Mouse (Mus musculus) heart, embryonic 15.5 days (tissue): ENCODE data around the gene Mtmr11. TPM values are rescaled to one million over a fixed set of nuclear protein-coding genes. Genes with fewer than 3 reads are reported as not detected.

Source experiments
- ATAC-seq: fragments of 200-750 bp; cut with Nextera tagmentation; replicated peaks from 2 replicates; pipeline ENCODE4 v1.8.0; 2017; ENCODE audit warnings: low read depth, moderate TSS enrichment; ENCODE audit not compliant: insufficient number of reproducible peaks, insufficient read depth, low FRiP score
- H3K27ac ChIP-seq: fragments of 300-500 bp; sonication (generic); 2 replicates; pipeline ENCODE4 v1.5.1; 2015; ENCODE audit warnings: mild to moderate bottlenecking, inconsistent platforms
- H3K27me3 ChIP-seq: fragments of 300-500 bp; sonication (generic); 2 replicates; pipeline ENCODE4 v1.6.1; 2015; ENCODE audit warnings: inconsistent platforms
- H3K36me3 ChIP-seq: fragments of 300-500 bp; sonication (generic); 2 replicates; pipeline ENCODE4 v1.6.1; 2015; ENCODE audit warnings: mild to moderate bottlenecking, inconsistent platforms
- H3K4me1 ChIP-seq: fragments of 300-500 bp; sonication (generic); replicated peaks from 2 replicates; pipeline ENCODE4 v1.6.1; 2015; ENCODE audit warnings: inconsistent platforms
- H3K4me2 ChIP-seq: fragments of 300-500 bp; sonication (generic); 2 replicates; pipeline ENCODE4 v1.6.1; 2015; ENCODE audit warnings: inconsistent platforms, mild to moderate bottlenecking, moderate library complexity
- H3K4me3 ChIP-seq: fragments of 300-500 bp; sonication (generic); 2 replicates; pipeline ENCODE4 v1.5.1; 2015; ENCODE audit warnings: mild to moderate bottlenecking, inconsistent platforms
- H3K9ac ChIP-seq: fragments of 300-500 bp; sonication (generic); 2 replicates; pipeline ENCODE4 v1.6.1; 2015; ENCODE audit warnings: mild to moderate bottlenecking, inconsistent platforms
- H3K9me3 ChIP-seq: fragments of 300-500 bp; sonication (generic); replicated peaks from 2 replicates; pipeline ENCODE4 v1.6.1; 2016; ENCODE audit warnings: inconsistent platforms
- WGBS: fragments of 180-500 bp; shearing (Covaris S2); methylation state at CpG from one replicate; pipeline ENCODE4 v1.1.7; 2015; ENCODE audit warnings: mixed read lengths; 5-methylcytosine and 5-hydroxymethylcytosine counted together
- polyA plus RNA-seq: library from polyadenylated mRNA; unstranded; fragments of >200 nt; fragmentation: Nextera tagmentation; extraction: Ambion mirVana; gene quantifications from 2 replicates; pipeline ENCODE4 v1.2.1, GENCODE M21; 2015

The Mtmr11 gene
- polyA plus RNA-seq, 1 experiment from 2014 or later = 8.5 TPM

GRCm38 (mm10) chr3:96152611-96153010 lies 9.2 kb upstream of the Mtmr11 start:
- no peak for ATAC-seq
- 97% methylated on average over 5 of the region's 5 CpGs for WGBS
- 0 out of 2 replicates have a peak, but pooled peaks cover 2% of the 10 kb centered on the region for H3K4me1 ChIP-seq
- H3K4me3 ChIP-seq = no peak overlapping the region
- H3K9me3 ChIP-seq = no peaks in the 10 kb centered on the region
- H3K4me2 ChIP-seq = no peak overlapping the region
- H3K27ac ChIP-seq = no peak overlapping the region
- no peaks in the 10 kb centered on the region for H3K27me3 ChIP-seq
- H3K36me3 ChIP-seq = peaks cover 58% of the 10 kb centered on the region
- H3K9ac ChIP-seq = no peak overlapping the region

GRCm38 (mm10) chr3:96155501-96155900 lies 6.3 kb upstream of the Mtmr11 start:
- Histone ChIP-seq H3K4me3 (no peak overlapping the region), H3K4me1 (peaks cover 12% of the 10 kb centered on the region), H3K27me3 (no peaks in the 10 kb centered on the region), H3K4me2 (no peak overlapping the region), H3K27ac (no peak overlapping the region), H3K9ac (no peak overlapping the region), H3K36me3 (peaks cover 58% of the 10 kb centered on the region), H3K9me3 (no peaks in the 10 kb centered on the region)
- no peak for ATAC-seq
- WGBS = 81% methylated on average over 8 of the region's 8 CpGs

DNA sequence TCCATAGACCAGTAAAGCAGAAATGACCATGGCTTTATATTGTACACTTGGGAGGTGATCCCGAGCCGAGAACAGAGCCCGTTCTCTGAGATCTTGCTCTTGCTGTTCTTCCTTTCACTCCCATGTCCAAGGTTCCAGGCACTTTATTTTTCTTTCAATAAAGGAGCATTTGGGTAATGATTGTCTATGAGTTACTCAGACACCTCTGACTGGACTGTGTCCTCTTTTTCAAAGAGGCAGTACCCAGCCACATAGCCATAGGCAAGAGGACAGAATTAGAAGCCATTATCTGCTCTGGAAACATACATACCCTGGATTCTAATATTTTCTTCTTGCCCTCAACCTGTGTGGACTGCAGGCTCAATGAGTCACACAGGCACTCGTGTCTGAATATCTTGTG lies 2.0 kb upstream of the Mtmr11 start:
- WGBS = 64% methylated on average over 4 of the region's 4 CpGs
- peak overlapping the region; percentile 56; the same call in 1 of the 2 replicates for H3K4me3 ChIP-seq
- H3K36me3 ChIP-seq = peaks cover 16% of the 10 kb centered on the region
- H3K9me3 ChIP-seq = no peaks in the 10 kb centered on the region
- H3K9ac ChIP-seq = no peak overlapping the region
- peak overlapping the region; percentile 95 for H3K4me2 ChIP-seq
- peaks cover 32% of the 10 kb centered on the region for H3K4me1 ChIP-seq
- no peaks in the 10 kb centered on the region for H3K27me3 ChIP-seq
- H3K27ac ChIP-seq = peak overlapping the region; percentile 84
- no peak for ATAC-seq

GRCm38 (mm10) chr3:96160222-96160802 lies 1.5 kb upstream of the Mtmr11 start:
- Histone ChIP-seq H3K4me1 (peaks cover 32% of the 10 kb centered on the region), H3K36me3 (peaks cover 12% of the 10 kb centered on the region), H3K4me2 (peak overlapping the region; percentile 95), H3K9me3 (no peaks in the 10 kb centered on the region), H3K27ac (peak overlapping the region; percentile 84), H3K4me3 (peak overlapping the region; percentile 56), H3K9ac (peak overlapping the region; percentile 70; the same call in 1 of the 2 replicates), H3K27me3 (no peaks in the 10 kb centered on the region)
- peak; percentile 77 for ATAC-seq
- WGBS = 34% methylated on average over 4 of the region's 4 CpGs

- ATAC-seq = peak; percentile 57; the same call in 1 of the 2 replicates
- WGBS = 2% methylated on average over 12 of the region's 12 CpGs
- H3K36me3 ChIP-seq = peaks cover 5% of the 10 kb centered on the region; the same call in 1 of the 2 replicates
These were observed 844 bp upstream of the Mtmr11 start for GRCm38 (mm10) chr3:96160803-96161516.

GRCm38 (mm10) chr3:96163040-96163439 lies 1.2 kb downstream of the Mtmr11 start:
- Histone ChIP-seq H3K9me3 (no peaks in the 10 kb centered on the region), H3K27ac (no peak overlapping the region), H3K36me3 (no peaks in the 10 kb centered on the region), H3K4me1 (peaks cover 32% of the 10 kb centered on the region), H3K9ac (no peak overlapping the region), H3K4me3 (0 out of 2 replicates have a peak overlapping the region, but pooled peaks have one; percentile 56), H3K4me2 (peak overlapping the region; percentile 95; the same call in 1 of the 2 replicates), H3K27me3 (no peaks in the 10 kb centered on the region)
- no peak for ATAC-seq
- WGBS = 88% methylated on average over 6 of the region's 6 CpGs

More at GRCm38 (mm10) chr3:96160803-96161516, 844 bp upstream of the Mtmr11 start:
- peak overlapping the region; percentile 84 for H3K27ac ChIP-seq
- H3K4me1 ChIP-seq = peaks cover 32% of the 10 kb centered on the region
- H3K4me2 ChIP-seq = peak overlapping the region; percentile 95
- H3K27me3 ChIP-seq = no peaks in the 10 kb centered on the region
- H3K4me3 ChIP-seq = peak overlapping the region; percentile 56
- H3K9me3 ChIP-seq = no peaks in the 10 kb centered on the region
- peak overlapping the region; percentile 70 for H3K9ac ChIP-seq

DNA sequence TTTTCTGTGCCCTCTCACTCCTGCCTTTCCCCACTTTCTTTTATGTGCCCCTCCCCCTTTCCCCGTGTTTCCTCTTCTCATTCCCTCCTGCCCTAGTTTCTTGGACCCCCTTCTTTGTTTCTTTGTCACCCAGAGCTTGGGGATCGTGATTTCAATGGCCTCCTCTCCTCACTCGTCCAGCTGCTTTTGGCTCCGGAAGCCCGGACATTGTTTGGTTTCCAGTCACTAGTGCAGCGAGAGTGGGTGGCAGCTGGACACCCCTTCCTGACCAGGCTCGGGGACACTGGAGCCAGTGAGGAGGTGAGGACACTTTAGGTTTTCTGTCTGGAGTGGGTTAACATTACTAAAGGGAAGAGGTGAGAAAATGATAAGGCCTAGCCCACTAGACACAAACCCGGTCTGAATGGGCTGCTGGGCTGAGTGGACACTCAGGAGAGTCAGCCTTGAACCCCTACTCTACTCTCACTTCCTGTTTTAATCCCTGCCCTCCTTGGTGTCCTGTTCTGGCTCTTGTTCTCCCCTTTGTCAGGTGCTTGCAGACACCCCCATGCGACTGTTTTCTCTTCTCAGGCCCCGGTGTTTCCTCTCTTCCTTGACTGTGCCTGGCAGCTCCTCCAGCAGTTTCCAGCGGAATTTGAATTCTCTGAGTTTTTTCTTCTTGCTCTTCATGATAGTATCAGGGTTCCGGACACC lies 6.8 kb downstream of the Mtmr11 start:
- H3K27me3 ChIP-seq = no peaks in the 10 kb centered on the region
- no peak overlapping the region for H3K9ac ChIP-seq
- no peak overlapping the region for H3K4me3 ChIP-seq
- no peak overlapping the region for H3K4me2 ChIP-seq
- H3K36me3 ChIP-seq = no peaks in the 10 kb centered on the region
- H3K9me3 ChIP-seq = no peaks in the 10 kb centered on the region
- ATAC-seq = no peak
- peaks cover 25% of the 10 kb centered on the region for H3K4me1 ChIP-seq
- peak overlapping the region; percentile 25; the same call in 1 of the 2 replicates for H3K27ac ChIP-seq
- 62% methylated on average over 12 of the region's 12 CpGs for WGBS

GRCm38 (mm10) chr3:96170276-96170675 lies 8.5 kb downstream of the Mtmr11 start:
- Histone ChIP-seq H3K4me1 (peaks cover 37% of the 10 kb centered on the region), H3K36me3 (peaks cover 14% of the 10 kb centered on the region), H3K9me3 (no peaks in the 10 kb centered on the region), H3K4me2 (peak overlapping the region; percentile 90; the same call in 1 of the 2 replicates), H3K9ac (no peak overlapping the region), H3K27me3 (no peaks in the 10 kb centered on the region), H3K4me3 (no peak overlapping the region), H3K27ac (peak overlapping the region; percentile 98)
- WGBS = 90% methylated on average over 4 of the region's 4 CpGs
- ATAC-seq = no peak

GRCm38 (mm10) chr3:96170976-96171545 lies 9.3 kb downstream of the Mtmr11 start:
- H3K4me1 ChIP-seq = peaks cover 37% of the 10 kb centered on the region
- no peaks in the 10 kb centered on the region for H3K9me3 ChIP-seq
- no peaks in the 10 kb centered on the region for H3K27me3 ChIP-seq
- peak overlapping the region; percentile 79 for H3K4me3 ChIP-seq
- peak overlapping the region; percentile 80; the same call in 1 of the 2 replicates for H3K9ac ChIP-seq
- peaks cover 20% of the 10 kb centered on the region for H3K36me3 ChIP-seq
- H3K4me2 ChIP-seq = peak overlapping the region; percentile 90
- ATAC-seq = no peak
- 46% methylated on average over 10 of the region's 10 CpGs for WGBS
- peak overlapping the region; percentile 98 for H3K27ac ChIP-seq

DNA sequence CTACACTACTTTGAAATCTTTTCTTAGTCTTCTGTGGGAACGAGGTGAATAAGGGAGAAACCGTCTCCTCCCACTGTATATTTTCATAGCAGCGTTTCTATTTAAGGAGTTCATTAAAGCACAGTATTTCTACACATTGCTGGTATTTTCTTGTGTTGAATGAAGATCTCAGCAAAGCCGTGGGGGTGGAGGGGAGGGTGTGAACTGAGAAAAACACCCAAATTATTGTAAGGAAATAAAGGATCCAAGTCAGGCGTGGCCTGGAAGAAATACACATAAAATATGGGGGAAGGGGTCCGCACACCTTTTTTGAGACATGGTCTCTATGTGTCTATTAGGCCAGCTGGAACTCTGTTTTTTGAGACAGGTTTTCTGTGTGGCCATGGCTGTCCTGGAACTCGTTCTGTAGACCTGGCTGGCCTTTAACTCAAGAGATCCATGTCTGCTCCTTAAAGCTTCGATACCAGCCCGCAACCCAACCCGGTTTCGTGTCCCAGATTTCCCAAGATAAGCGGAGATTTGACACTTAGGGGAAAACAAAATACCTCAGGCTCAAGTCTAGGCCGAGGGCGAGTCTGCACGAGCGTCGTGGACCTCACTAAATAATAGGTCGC lies 9.9 kb downstream of the Mtmr11 start:
- Histone ChIP-seq H3K9ac (peak overlapping the region; percentile 80), H3K4me2 (peak overlapping the region; percentile 90), H3K27ac (peak overlapping the region; percentile 98), H3K4me1 (peaks cover 37% of the 10 kb centered on the region), H3K27me3 (no peaks in the 10 kb centered on the region), H3K4me3 (peak overlapping the region; percentile 79), H3K9me3 (no peaks in the 10 kb centered on the region), H3K36me3 (peaks cover 26% of the 10 kb centered on the region)
- ATAC-seq = no peak
- WGBS = 17% methylated on average over 18 of the region's 18 CpGs
